Mouse (Mus musculus) left cerebral cortex, adult 9 months (tissue): ENCODE data around the gene Gpr37l1.

Experiments
- DNase-seq, 2 experiments: peaks; one replicate each; pipeline ENCODE4 v3.0.0; 2022; ENCODE audit warnings: low spot score in 2 of 2

Gene Gpr37l1

GRCm38 (mm10) chr1:135147702-135148058 is 19.8 kb downstream of the Gpr37l1 start:
- no peak for DNase-seq

GRCm38 (mm10) chr1:135146946-135147701 is 20.4 kb downstream of the Gpr37l1 start:
- peak in 1 of 2 experiments; percentile 80 for DNase-seq

GRCm38 (mm10) chr1:135146077-135146945 is 21.2 kb downstream of the Gpr37l1 start, which contains the start of gene Arl8a:
Arl8a (plus strand) TSS chr1:135146824.
- DNase-seq: peak in 1 of 2 experiments; percentile 76

GRCm38 (mm10) chr1:135143940-135144339 is 23.5 kb downstream of the Gpr37l1 start:
- DNase-seq: no peak

GRCm38 (mm10) chr1:135142452-135142851 is 25.0 kb downstream of the Gpr37l1 start:
- no peak for DNase-seq

- DNase-seq: no peak
These were observed 27.6 kb downstream of the Gpr37l1 start for GRCm38 (mm10) chr1:135139906-135140305.

- DNase-seq: peak in 1 of 2 experiments; percentile 78
These were observed 31.0 kb downstream of the Gpr37l1 start for GRCm38 (mm10) chr1:135136500-135136899.

- DNase-seq: no peak
These were observed 32.2 kb downstream of the Gpr37l1 start for GRCm38 (mm10) chr1:135135111-135135787.

- no peak for DNase-seq
These were observed 33.6 kb downstream of the Gpr37l1 start for GRCm38 (mm10) chr1:135133678-135134435.

- no peak for DNase-seq
These were observed 34.5 kb downstream of the Gpr37l1 start for GRCm38 (mm10) chr1:135132893-135133369.

GRCm38 (mm10) chr1:135132473-135132872 is 35.0 kb downstream of the Gpr37l1 start, which contains the start of gene Ptpn7:
Ptpn7 (plus strand) TSS chr1:135132700.
- peak in 1 of 2 experiments; percentile 54 for DNase-seq

GRCm38 (mm10) chr1:135131560-135131959 is 35.9 kb downstream of the Gpr37l1 start:
- no peak for DNase-seq

GRCm38 (mm10) chr1:135131034-135131433 is 36.4 kb downstream of the Gpr37l1 start:
- DNase-seq: no peak

GRCm38 (mm10) chr1:135130376-135131018 is 37.0 kb downstream of the Gpr37l1 start:
- DNase-seq: no peak

GRCm38 (mm10) chr1:135129543-135130183 is 37.8 kb downstream of the Gpr37l1 start:
- DNase-seq: no peak

- DNase-seq: no peak
These were observed 38.5 kb downstream of the Gpr37l1 start for GRCm38 (mm10) chr1:135128986-135129385.

GRCm38 (mm10) chr1:135128011-135128441 is 39.5 kb downstream of the Gpr37l1 start:
- DNase-seq: no peak

GRCm38 (mm10) chr1:135126443-135127027 is 40.9 kb downstream of the Gpr37l1 start:
- DNase-seq: peak in 1 of 2 experiments; percentile 49

- DNase-seq: no peak
These were observed 41.5 kb downstream of the Gpr37l1 start for GRCm38 (mm10) chr1:135125990-135126389.
